8 mouse cellular contexts compared by ENCODE assay signal in genomic region chr2:144214508-144215185, GRCm38 (mm10). TPM values are rescaled to one million over a fixed set of nuclear protein-coding genes. Genes with fewer than 3 reads are reported as not detected.
DNase-seq lines count a peak whose midpoint lies in the region; ATAC-seq and TF ChIP-seq lines count a peak whose summit lies in the region.

No protein-coding gene starts in this region.

- peak overlapping the region; percentile 81 for H3K27ac ChIP-seq in forebrain, embryonic 10.5 days
- peak overlapping the region; percentile 52; the same call in 1 of the 2 replicates for H3K27ac ChIP-seq in limb, embryonic 14.5 days (replicated peaks; ENCODE audit: low read depth, low read length)

- peak; percentile 22 for DNase-seq in kidney, postnatal 10 days
- no peak for DNase-seq in kidney, adult 11 months
- no peak for DNase-seq in forebrain, embryonic 10.5 days (ENCODE audit: extremely low spot score, low spot score)
- DNase-seq in limb, embryonic 14.5 days (ENCODE audit: low spot score), result no peak
- DNase-seq in retina, postnatal 1 day, result peak; percentile 32
- DNase-seq in frontal cortex, postnatal 14 days (ENCODE audit: low spot score in 2 of 2), result no peak
- no peak for DNase-seq in lung, postnatal 14 days

- peaks cover 17% of the 10 kb centered on the region for H3K4me1 ChIP-seq in forebrain, embryonic 10.5 days
- H3K4me1 ChIP-seq in limb, embryonic 14.5 days (ENCODE audit: control insufficient read depth, insufficient read depth, low read length), result peaks cover 7% of the 10 kb centered on the region

- no peaks in the 10 kb centered on the region for H3K9me3 ChIP-seq in forebrain, embryonic 10.5 days
- no peaks in the 10 kb centered on the region for H3K9me3 ChIP-seq in limb, embryonic 14.5 days (ENCODE audit: control insufficient read depth, low read length)

- no peak for ATAC-seq in limb, embryonic 14.5 days (ENCODE audit: low FRiP score, low read depth)
- no peak for ATAC-seq in monocyte, adult 5-6 weeks (replicated peaks; ENCODE audit: insufficient number of reproducible peaks, low FRiP score, low TSS enrichment, poor library complexity, severe bottlenecking)

- H3K27me3 ChIP-seq in forebrain, embryonic 10.5 days (ENCODE audit: poor library complexity, severe bottlenecking), result no peaks in the 10 kb centered on the region
- H3K27me3 ChIP-seq in limb, embryonic 14.5 days (ENCODE audit: control insufficient read depth, insufficient read depth, low read length), result no peaks in the 10 kb centered on the region

- no peaks in the 10 kb centered on the region for H3K36me3 ChIP-seq in forebrain, embryonic 10.5 days (replicated peaks)
- H3K36me3 ChIP-seq in limb, embryonic 14.5 days (ENCODE audit: control insufficient read depth, insufficient read depth, low read length), result no peaks in the 10 kb centered on the region

- no peak for TF ChIP-seq POLR2A in limb, embryonic 14.5 days (IDR thresholded peaks at IDR 0.05; ENCODE audit: borderline replicate concordance, extremely low read depth, insufficient read depth, insufficient read length)

- no peak overlapping the region for H3K4me2 ChIP-seq in limb, embryonic 14.5 days (replicated peaks; ENCODE audit: low read depth, low read length, severe bottlenecking)

- H3K9ac ChIP-seq in limb, embryonic 14.5 days (ENCODE audit: low read depth, low read length, severe bottlenecking), result no peak overlapping the region

- 53% methylated on average over 9 of the region's 9 CpGs for WGBS in forebrain, embryonic 10.5 days
- 67% methylated on average over 9 of the region's 9 CpGs for WGBS in limb, embryonic 14.5 days

- H3K4me3 ChIP-seq in forebrain, embryonic 10.5 days, result no peak overlapping the region
- H3K4me3 ChIP-seq in limb, embryonic 14.5 days (replicated peaks; ENCODE audit: low read length), result no peak overlapping the region

RNA-seq across cellular contexts. Expression of gene Mgme1, which starts 55.8 kb away (rescaled TPM):
- polyA plus RNA-seq in forebrain, embryonic 10.5 days (2016; fragmentation: Nextera tagmentation; extraction: Ambion mirVana), result 27.1 and 28.0 TPM in 2 replicates
- 10.2 and 11.4 TPM in 2 replicates for polyA plus RNA-seq in limb, embryonic 14.5 days (2012; rRNA removed)
- 15.2 and 17.2 TPM in 2 replicates for polyA plus RNA-seq in limb, embryonic 14.5 days (2014; fragmentation: Nextera tagmentation; extraction: Ambion mirVana)
- 5.7 to 13.8 TPM (median 6.8 TPM) in 3 replicates for total RNA-seq in monocyte, adult 5-6 weeks (2017)

RNA-seq across cellular contexts. Expression of gene Snx5, which starts 56.1 kb away (rescaled TPM):
- polyA plus RNA-seq in forebrain, embryonic 10.5 days (2016; fragmentation: Nextera tagmentation; extraction: Ambion mirVana), result 132 and 133 TPM in 2 replicates
- 133 and 153 TPM in 2 replicates for polyA plus RNA-seq in limb, embryonic 14.5 days (2012; rRNA removed)
- polyA plus RNA-seq in limb, embryonic 14.5 days (2014; fragmentation: Nextera tagmentation; extraction: Ambion mirVana), result 129 and 130 TPM in 2 replicates
- total RNA-seq in monocyte, adult 5-6 weeks (2017), result 393 to 430 TPM (median 397 TPM) in 3 replicates

Comparison
In these comparisons a context has a peak if more than half of its experiments do, and no peak if none do; other contexts are left out.
1. DNase-seq: peak in kidney, postnatal 10 days (single experiment) and retina, postnatal 1 day (single experiment); none in kidney, adult 11 months (single experiment), forebrain, embryonic 10.5 days (single experiment), limb, embryonic 14.5 days (single experiment), frontal cortex, postnatal 14 days (0 of 2) and lung, postnatal 14 days (single experiment).